Mouse (Mus musculus) adrenal gland, postnatal 14 days (tissue): ENCODE data around the gene Rbmy. TPM values are rescaled to one million over a fixed set of nuclear protein-coding genes. Genes with fewer than 3 reads are reported as not detected.
"Not testable (repeated sequence)": the region's sequence is repeated elsewhere in the genome, so short reads cannot be mapped to it uniquely, and the experiment has no call there.

ENCODE experiments used
- DNase-seq: peaks from one replicate; pipeline ENCODE4 v3.0.0; 2021; ENCODE audit warnings: mixed read lengths
- long read RNA-seq, 2 experiments: library from polyadenylated mRNA; stranded (forward); transcript quantifications; one replicate each; pipeline ENCODE4 v2.0.0; 2021
- total RNA-seq: library from RNA; stranded (reverse); gene quantifications from 2 replicates; pipeline ENCODE4 v1.2.3, GENCODE M21; 2021

The Rbmy gene
- not detected in 2 replicates for total RNA-seq
- long read RNA-seq, experiment 1: 0 reads
- long read RNA-seq, experiment 2: 0 reads

GRCm38 (mm10) chrY:2830380-2830779 is at the start of gene Rbmy, which contains the start of gene Gm10256:
Gene Rbmy, plus strand, starts transcription at chrY:2830680.
Gene Gm10256, plus strand, starts transcription at chrY:2830699.
- not testable (repeated sequence) for DNase-seq

- not testable (repeated sequence) for DNase-seq
Observed at GRCm38 (mm10) chrY:2796105-2796504, 34.4 kb upstream of the Rbmy start, which contains the start of gene Gm4064. Gene Gm4064, minus strand, starts transcription at chrY:2796205.

Other genes with a start within 250 kb of the Rbmy start
- not detected in 2 replicates for gene H2al2c, start 231.6 kb upstream of the Rbmy start, total RNA-seq
- gene Sry, start 167.0 kb upstream of the Rbmy start, total RNA-seq: not detected in 2 replicates
- gene H2al2b, start 110.0 kb upstream of the Rbmy start, total RNA-seq: not detected in 2 replicates
- not detected in 2 replicates for gene Gm4064, start 34.5 kb upstream of the Rbmy start, total RNA-seq
- gene Gm10256, start within 50 bp of the Rbmy start, total RNA-seq: not detected in 2 replicates
- not detected in 2 replicates for gene Gm10352, start 70.3 kb downstream of the Rbmy start, total RNA-seq
- gene Gm29289, start 101.9 kb downstream of the Rbmy start, total RNA-seq: not detected in 2 replicates